Mouse (Mus musculus): Measurements from ENCODE around the gene Smok3b.
A peak's percentile ranks its signal among the peaks of the same experiment; 100 is the strongest.
"Not testable (repeated sequence)": the region's sequence is repeated elsewhere in the genome, so short reads cannot be mapped to it uniquely, and the experiment has no call there.

Smok3b gene

GRCm38 (mm10) chr5:138020961-138021479 is at the start of gene Smok3b, which contains the start of gene Smok3a:
TSS of gene Smok3b (plus strand) at chr5:138021429.
TSS of gene Smok3a (plus strand) at chr5:138021261.
- DNase-seq: not testable (repeated sequence)

GRCm38 (mm10) chr5:137973161-137973560 is 48.1 kb upstream of the Smok3b start:
- DNase-seq: no peak

GRCm38 (mm10) chr5:137973738-137974137 is 47.5 kb upstream of the Smok3b start:
- DNase-seq: peak; percentile 10

DNA sequence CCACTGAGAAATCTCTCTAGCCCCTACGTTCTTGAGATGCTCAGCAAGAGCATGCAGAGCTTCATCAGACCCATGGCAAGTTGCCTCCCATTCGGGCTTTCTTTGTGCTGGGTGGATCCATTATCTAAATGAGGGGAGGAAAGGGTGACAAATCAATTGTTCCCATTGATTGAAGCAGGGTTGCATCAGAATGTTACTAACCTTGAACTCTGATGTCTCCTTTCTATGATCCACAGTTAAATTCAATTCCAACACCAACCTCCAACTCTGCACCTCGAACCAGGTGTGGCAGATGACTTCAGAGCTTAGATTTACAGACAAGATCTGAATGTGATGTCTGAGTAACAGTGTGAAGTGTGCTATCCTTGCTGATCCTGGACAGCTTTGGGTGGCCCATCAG is 46.5 kb upstream of the Smok3b start:
- no peak for DNase-seq

DNA sequence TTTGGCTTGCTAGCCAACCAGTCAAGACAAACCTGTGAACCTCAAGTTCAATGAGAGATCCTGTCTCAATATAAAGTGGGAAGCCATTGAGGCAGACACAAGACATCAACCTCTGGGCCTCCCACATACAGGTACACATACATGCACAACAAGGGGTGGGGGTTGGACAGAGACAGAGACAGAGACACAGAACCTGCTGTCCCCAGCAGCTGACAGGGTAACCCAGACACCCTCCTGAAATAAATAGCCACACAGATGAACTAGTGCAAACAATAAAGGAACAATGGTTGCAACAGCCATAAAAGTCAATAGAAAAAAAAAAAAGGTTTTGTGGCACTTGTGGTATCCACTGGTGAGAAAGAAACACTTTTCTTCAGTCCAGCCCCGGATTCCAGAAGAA is 45.8 kb upstream of the Smok3b start:
- DNase-seq: no peak

- no peak for DNase-seq
Observed at GRCm38 (mm10) chr5:137977291-137977690, 43.9 kb upstream of the Smok3b start.

- DNase-seq: no peak
Observed at GRCm38 (mm10) chr5:137979081-137979480, 42.1 kb upstream of the Smok3b start.

GRCm38 (mm10) chr5:137981300-137981699 is 39.9 kb upstream of the Smok3b start, which contains the start of gene Azgp1:
TSS of gene Azgp1 (plus strand) at chr5:137981520.
- no peak for DNase-seq

GRCm38 (mm10) chr5:137986351-137986750 is 34.9 kb upstream of the Smok3b start:
- DNase-seq: no peak

GRCm38 (mm10) chr5:138009437-138009836 is 11.8 kb upstream of the Smok3b start:
- DNase-seq: no peak

DNA sequence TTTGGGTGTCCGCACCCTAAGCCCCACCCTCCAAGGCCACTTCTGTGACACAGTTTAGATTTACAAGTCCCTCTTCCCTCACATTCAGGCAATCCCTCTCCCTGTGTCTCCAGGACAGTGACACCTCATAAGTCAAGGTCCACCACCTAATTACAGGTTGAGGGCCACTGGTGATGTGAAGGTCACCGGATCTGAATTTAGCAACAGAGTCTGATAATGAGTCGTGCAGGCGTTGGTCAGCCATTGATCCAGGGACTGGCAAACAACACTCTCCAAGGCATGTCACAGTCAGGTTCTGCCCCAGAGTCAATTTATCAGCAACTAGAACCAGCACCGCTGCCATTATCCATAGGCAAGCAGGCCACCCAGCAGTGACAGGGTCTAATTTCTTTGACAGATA is 8.8 kb upstream of the Smok3b start:
- DNase-seq: no peak

DNA sequence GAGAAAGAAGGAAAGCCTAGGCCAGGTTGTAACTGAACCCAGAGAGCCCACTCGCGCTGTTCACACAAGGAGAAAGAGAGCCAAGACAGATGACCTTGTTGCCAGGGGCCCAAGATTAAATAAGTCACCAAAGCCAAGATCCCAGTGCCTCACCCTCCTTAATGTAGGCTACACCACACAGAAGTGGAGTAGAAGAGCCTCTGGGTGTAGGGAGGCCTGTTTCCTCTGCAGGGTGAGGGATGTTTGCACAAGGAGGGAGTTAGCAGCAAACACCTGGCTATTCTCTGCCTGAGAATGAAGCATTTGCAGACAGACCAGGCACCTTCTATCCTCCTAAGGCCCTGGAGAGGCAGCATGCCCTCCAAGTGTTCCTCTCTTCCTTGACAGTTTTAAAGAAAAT is 4.7 kb upstream of the Smok3b start:
- no peak for DNase-seq

- no peak for DNase-seq
Observed at GRCm38 (mm10) chr5:138016997-138017396, 4.2 kb upstream of the Smok3b start.

DNA sequence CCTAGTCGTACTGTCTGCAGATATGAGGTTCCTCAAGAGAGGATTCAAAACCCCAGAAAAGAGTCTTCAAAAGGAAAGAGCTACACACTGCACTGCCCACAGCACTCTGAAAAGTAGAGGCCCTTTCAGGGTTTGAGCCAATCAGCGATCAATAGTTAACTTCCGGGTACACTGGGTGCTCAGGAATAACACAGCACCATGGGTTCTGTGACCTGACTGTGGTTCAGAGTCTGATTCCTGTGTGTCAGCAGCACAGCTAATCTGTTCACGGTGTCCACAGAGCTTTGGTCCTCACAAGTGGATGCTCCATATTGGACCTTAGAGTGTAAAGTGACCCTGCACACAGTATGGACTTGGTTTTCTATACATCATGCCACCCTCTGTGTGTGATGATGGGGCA is 1.7 kb upstream of the Smok3b start:
- DNase-seq: not testable (repeated sequence)

- not testable (repeated sequence) for DNase-seq
Observed at GRCm38 (mm10) chr5:138052894-138053293, 31.7 kb downstream of the Smok3b start, which contains the start of gene Smok3c. TSS of gene Smok3c (plus strand) at chr5:138053194.

- no peak for DNase-seq
Observed at GRCm38 (mm10) chr5:138073803-138074202, 52.6 kb downstream of the Smok3b start.

- DNase-seq: no peak
Observed at GRCm38 (mm10) chr5:138075684-138076083, 54.5 kb downstream of the Smok3b start.

DNA sequence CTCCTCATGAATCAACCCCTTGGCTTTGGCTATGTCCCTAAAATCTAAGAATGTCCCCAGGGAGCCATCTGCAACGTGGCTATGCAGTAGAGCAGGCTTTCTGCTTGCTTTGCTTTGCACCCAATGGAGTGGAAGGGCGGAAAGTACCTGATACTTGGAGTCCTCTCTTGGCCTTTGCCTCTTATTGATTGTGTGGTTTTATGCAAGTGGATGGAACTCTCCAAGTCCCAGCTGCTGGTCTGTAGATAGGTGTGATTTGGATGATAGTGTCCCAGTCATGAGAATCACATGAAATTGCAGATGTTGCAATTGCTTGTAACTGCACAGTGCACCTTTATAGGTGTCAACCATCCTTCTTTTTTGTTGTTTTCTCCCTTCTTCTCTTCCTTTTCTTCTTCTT is 54.9 kb downstream of the Smok3b start:
- no peak for DNase-seq

- DNase-seq: no peak
Observed at GRCm38 (mm10) chr5:138080456-138080855, 59.2 kb downstream of the Smok3b start.

DNA sequence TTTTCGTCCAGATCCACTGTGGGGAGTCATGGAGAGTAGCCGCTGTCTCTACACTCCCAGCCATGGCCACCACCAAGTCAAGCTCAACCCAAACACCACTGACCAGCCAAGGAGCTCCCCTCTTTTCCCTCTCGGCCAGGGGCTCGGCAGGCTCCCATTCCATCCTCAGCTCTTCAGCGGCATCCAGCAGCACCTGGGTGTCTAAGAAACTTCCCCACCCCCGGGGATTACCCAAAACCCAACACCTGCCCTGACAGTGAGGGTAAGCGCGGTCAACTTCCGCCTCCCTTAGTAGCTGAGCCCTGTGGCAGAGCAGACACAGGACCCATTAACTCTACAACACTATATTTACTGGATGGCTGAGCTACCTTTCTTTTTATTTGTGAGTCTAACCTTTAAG is 60.2 kb downstream of the Smok3b start:
- no peak for DNase-seq

GRCm38 (mm10) chr5:138083318-138083900 is 62.2 kb downstream of the Smok3b start:
- DNase-seq: no peak

- DNase-seq: no peak
Observed at GRCm38 (mm10) chr5:138083936-138084335, 62.7 kb downstream of the Smok3b start.

- no peak for DNase-seq
Observed at GRCm38 (mm10) chr5:138084507-138084906, 63.3 kb downstream of the Smok3b start.

- peak; percentile 77 for DNase-seq
Observed at GRCm38 (mm10) chr5:138084996-138085395, 63.8 kb downstream of the Smok3b start, which contains the start of gene Zkscan1. TSS of gene Zkscan1 (plus strand) at chr5:138085084.

- peak; percentile 14 for DNase-seq
Observed at GRCm38 (mm10) chr5:138085421-138085911, 64.2 kb downstream of the Smok3b start.
